Mouse (Mus musculus) small intestine, adult 2 months (tissue): ENCODE data around the gene Slc16a13.

Experiments
- CTCF ChIP-seq: fragments of 200-500 bp; IDR thresholded peaks from 2 replicates; pipeline ENCODE4 v1.5.1; 2012; ENCODE audit warnings: low read depth, mild to moderate bottlenecking, control low read depth, inconsistent platforms, low read length, moderate library complexity, mixed read lengths; ENCODE audit not compliant: insufficient replicate concordance, insufficient read length; ENCODE audit errors: extremely low read depth
- POLR2A ChIP-seq: fragments of 200-500 bp; IDR thresholded peaks from 2 replicates; pipeline ENCODE4 v1.6.1; 2012; ENCODE audit warnings: low read depth, mild to moderate bottlenecking, control low read depth, inconsistent platforms, low read length, moderate library complexity

DNA sequence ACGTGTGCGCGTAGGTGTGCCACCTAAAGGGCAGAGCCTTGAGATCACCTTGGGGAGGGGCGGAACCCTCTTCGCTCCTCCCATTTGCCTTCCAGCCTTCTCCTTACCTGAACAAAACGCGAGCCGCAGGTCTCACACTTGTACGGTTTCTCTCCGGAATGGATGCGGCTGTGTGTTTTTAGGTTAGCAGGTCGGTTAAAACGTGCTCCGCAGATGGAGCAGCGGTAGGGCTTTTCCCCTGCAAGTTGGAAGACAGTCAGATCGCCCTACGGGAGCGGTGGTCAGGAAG lies 5.7 kb upstream of the Slc16a13 start:
- TF ChIP-seq CTCF (no peak), POLR2A (no peak)
